Mouse (Mus musculus): ENCODE data around the gene Nudt4.
A peak's percentile ranks its signal among the peaks of the same experiment; 100 is the strongest.

The Nudt4 gene

DNA sequence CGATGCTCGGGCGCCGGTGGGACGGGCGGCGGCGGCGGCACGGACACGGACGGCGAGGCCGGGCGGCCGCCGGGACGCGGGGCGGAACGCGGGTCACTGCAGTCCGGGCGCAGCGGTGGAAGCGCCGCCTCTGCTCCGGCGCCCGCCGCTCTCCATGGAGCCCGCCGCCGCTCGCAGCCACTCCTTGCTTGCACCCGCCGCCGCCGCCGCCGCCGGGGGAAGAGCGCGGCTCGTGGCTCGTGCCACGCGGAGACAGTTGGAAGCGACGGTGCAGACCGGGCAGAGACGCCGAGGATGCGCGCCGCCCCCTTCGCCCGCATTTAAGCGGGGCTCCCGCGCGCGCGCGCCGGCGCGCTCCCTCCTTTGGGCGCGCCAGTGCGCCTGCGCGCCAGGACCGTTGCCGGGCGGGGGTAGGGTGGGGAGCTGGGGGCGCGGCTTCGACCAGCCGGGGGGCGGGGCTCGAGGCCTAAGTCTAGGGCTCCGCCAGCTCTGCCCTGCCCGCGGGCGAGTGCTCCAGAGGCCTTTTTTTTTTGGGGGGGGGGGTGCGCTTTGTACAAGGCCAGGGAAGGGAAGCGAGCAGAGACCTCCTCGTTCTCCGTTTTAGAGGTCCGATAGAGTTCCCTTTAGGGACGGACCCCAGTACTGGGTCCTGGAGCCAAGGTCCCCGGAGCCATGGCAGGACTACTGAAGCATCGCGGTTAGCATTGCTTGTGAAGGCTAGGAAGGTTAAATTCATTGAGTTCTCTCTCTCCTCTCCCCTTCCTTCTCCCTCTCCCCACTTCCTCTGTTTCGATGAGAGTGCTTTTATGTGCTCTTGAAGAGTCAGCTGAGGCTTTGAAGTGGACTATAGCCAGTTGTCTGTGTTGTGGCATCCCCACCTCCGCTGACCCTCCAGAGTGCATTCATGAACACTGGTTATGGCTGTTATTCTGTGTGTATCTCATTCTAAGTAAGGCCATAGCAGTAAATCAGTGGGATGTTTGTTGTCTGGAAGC, at the start of gene Nudt4:
Nudt4 (minus strand) TSS at position 296 of the 995 bp plus-strand sequence.
- peak; percentile 82 for DNase-seq (ENCODE audit: low read depth, low spot score)

DNA sequence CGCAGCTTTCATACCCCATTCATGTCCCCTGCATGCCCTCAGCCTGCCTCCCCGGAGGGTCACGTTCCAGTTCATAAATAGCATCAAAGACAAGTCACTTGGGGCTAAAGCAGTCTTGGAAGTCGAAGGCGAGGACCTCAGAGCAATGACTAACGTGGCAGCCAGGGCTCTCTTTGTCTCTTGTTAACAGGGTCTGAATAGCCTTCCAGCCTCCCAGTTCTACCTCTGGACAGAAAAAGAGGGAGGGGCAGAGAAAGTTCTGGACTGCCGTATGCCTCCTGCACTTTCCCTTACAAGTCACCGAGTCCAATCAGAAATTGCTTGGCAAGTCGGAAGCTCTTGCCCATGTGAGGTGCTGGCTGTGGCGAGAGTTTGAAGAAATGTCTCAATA, 47.4 kb upstream of the Nudt4 start:
- DNase-seq (ENCODE audit: low read depth, low spot score) = no peak

- no peak for DNase-seq (ENCODE audit: low read depth, low spot score)
Observed at GRCm38 (mm10) chr10:95610666-95611330, 46.9 kb upstream of the Nudt4 start.

GRCm38 (mm10) chr10:95604979-95605613, 41.1 kb upstream of the Nudt4 start:
- no peak for DNase-seq (ENCODE audit: low read depth, low spot score)

- no peak for DNase-seq (ENCODE audit: low read depth, low spot score)
Observed at GRCm38 (mm10) chr10:95600527-95600926, 36.6 kb upstream of the Nudt4 start.

DNA sequence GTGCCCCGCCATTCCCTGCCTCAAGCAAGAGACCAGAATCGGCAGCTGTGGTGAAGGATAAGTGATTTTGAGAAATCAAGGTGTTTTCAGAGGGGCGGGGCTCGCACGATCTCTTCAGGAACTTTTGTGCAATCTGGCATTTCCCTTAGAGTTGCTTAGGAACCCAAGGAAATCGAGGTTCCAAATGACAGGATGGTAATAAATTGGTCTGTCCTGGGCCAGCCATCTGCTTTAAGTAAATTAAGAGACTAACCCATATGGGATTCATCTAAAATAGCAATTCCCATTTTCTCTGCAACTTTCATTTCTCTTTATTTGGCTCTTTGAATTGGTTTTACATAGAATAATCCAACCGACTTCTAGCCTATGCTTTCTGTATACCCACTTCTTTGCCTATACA, 35.8 kb upstream of the Nudt4 start:
- no peak for DNase-seq (ENCODE audit: low read depth, low spot score)

- no peak for DNase-seq (ENCODE audit: low read depth, low spot score)
Observed at GRCm38 (mm10) chr10:95598056-95598587, 34.2 kb upstream of the Nudt4 start.

- DNase-seq (ENCODE audit: low read depth, low spot score) = no peak
Observed at GRCm38 (mm10) chr10:95595852-95596639, 32.1 kb upstream of the Nudt4 start.

GRCm38 (mm10) chr10:95594414-95594813, 30.5 kb upstream of the Nudt4 start:
- no peak for DNase-seq (ENCODE audit: low read depth, low spot score)

DNA sequence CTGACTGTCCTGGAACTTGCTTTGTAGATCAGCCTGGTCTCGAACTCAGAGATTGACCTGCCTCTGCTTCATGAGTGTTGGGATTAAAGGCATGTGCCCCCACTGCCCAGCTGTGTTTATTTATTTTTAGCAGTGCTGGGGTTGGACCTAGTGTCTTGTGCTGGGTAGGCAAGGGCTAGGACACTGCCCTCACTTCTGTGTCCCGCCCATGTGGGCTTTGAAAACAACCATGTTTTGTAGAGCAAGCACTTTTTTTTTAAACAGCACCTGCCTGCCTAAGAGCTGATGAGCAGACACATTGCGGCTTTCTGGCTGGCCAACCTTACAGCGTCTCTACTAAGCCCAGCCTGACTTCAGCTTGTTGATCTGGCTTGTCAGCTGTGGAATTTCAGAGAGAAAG, 27.3 kb upstream of the Nudt4 start:
- no peak for DNase-seq (ENCODE audit: low read depth, low spot score)

- DNase-seq (ENCODE audit: low read depth, low spot score) = no peak
Observed at GRCm38 (mm10) chr10:95590196-95590595, 26.2 kb upstream of the Nudt4 start.

DNA sequence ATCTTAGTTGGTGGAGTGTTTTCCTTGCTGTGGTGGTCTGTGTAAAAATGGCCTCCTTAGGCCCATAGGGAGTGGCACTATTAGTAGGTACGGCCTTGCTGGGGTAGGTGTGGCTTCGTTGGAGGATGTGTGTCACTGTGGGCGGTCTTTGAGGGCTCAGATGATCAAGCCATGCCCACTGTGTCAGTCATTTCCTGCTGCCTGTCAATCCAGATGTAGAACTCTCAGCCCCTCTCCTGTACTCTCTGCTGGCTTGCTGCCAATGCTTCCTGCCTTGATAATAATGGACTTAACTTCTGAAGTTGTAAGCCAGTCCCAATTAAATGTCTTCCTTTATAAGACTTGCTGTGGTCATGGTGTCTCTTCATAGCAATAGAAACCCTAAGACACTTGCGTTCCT, 25.2 kb upstream of the Nudt4 start:
- no peak for DNase-seq (ENCODE audit: low read depth, low spot score)

GRCm38 (mm10) chr10:95587509-95588220, 23.7 kb upstream of the Nudt4 start:
- no peak for DNase-seq (ENCODE audit: low read depth, low spot score)

DNA sequence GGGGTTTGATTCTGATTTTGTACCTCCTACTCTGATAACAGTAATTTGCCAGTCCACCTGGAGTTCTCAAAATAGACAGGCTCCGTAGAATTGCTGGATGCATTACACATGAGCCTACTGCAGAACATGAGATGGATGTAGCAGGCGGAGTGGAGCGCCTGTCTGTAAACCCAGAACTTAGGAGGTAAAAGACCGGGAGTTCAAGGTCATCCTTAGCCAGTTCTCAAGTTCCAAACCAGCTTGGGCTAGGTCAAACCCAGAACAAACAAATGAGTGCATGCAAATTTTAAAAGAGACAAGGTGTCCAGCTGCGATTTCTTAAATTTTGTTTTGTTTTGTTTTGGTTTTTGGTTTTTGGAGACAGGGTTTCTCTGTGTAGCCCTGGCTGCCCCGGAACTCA, 21.6 kb upstream of the Nudt4 start:
- DNase-seq (ENCODE audit: low read depth, low spot score) = no peak

DNA sequence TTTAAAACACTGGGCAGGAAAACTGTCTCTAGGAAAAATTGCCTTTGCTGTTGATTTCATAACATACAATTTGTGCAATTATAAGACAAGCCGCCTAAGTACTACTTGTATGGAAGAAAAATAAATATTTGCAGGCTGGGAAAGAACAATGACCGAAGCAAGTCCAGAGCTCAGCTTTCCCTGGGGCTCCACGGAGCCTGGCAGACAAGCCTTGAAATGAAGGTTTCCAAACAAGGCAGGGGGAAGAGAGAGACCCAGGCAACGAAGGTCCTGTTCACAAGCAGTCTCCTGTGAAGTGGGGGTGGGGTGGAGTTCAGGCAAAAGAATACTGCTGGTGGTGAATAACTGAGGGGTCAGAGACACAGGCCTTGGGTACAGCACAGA, 13.6 kb upstream of the Nudt4 start:
- no peak for DNase-seq (ENCODE audit: low read depth, low spot score)

DNA sequence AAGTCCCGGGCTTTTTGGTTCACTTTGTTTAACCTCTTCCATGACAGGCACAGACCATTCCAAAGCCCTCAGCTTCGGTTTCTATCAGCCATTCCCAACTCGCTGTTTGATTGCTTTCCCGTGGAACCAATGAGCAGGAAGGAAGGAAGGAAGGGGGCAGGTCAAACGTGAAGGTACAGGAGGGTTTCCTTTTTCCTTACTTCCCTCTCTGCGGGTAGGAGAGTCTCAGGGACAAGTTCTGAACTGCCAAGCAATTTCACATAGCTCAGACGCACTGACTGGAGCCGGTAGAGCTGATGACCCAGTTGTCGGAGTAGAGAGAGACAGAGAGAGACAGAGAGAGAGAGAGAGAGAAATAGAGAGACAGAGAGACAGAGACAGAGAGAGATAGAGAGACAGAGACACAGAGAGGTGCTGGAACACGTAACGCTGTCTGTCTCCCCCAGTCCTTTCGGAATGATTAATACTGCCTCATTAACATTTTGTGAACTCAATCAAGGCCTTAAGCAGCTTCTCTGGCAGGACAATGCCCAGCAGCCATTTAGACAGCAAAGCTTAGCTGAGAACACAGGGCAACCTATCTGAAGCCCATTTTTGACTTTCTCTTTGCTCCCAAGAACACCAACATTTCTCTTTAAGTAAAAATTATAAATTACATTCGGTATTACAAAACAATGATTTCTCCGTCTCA, 13.1 kb upstream of the Nudt4 start:
- DNase-seq (ENCODE audit: low read depth, low spot score) = no peak

GRCm38 (mm10) chr10:95575839-95576380, 12.0 kb upstream of the Nudt4 start:
- no peak for DNase-seq (ENCODE audit: low read depth, low spot score)

DNA sequence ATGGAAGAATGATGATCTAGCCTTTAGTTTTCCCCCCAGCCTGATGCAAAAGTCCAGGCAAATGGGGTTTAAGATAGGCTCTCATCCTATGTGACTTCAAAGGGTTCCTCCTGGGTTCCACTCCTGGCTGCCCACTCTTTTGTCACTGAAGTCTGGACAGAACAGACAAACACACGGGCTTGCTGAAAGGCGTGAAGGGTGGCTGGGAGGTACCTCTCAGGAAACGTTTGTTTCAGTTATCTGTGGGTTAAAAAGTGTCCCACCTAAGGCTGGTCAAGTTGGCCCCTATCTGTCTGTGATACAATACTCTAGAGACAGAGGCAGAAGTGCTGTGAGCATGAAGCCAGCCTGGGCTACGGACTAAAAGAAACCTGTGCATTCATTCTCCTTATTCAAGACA, 11.0 kb upstream of the Nudt4 start:
- no peak for DNase-seq (ENCODE audit: low read depth, low spot score)

DNA sequence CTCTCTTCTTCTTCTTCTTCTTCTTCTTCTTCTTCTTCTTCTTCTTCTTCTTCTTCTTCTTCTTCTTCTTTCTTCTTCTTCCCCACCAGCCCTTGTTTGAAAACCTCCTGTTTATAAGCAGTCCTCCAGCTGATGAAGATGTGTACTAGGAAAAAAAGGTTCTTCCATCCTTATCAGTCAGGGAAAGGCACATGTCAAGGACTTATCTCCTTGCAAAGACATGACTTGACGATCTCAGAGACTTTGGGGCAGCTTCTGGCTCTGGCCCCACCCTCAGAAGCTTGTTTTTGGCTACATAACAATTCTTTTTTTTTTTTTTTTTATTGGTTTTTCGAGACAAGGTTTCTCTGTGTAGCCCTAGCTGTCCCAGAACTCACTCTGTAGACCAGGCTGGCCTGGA, 5.5 kb upstream of the Nudt4 start:
- no peak for DNase-seq (ENCODE audit: low read depth, low spot score)

DNA sequence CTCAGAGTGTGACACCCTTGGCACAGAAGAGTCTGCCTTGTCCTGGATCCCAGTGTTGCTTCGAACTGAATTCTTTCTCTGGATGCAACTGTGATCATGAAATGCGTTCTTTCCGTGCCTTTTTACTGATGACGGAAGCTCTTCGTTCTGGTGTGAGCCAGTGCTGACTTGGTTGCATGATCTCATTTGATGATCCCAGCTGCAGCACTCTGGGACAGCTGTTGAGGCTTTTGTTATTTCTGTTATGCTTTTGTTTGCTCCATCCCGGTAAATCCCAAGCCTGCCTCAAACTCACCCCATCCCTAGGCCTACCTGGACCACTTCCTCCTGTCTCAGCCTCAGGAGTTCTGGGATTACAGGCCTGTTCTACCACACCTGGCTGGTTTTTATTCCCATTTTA, 4.1 kb upstream of the Nudt4 start:
- no peak for DNase-seq (ENCODE audit: low read depth, low spot score)

Data from brain, embryonic 18.5 days (tissue).